Mouse (Mus musculus) mesoderm, embryonic 11.5 days (tissue): ENCODE measurements at regions not wholly inside any gene's neighbourhood (a gene's known extent, or its start where the extent isn't known, plus 50 kb on each side); places are given as distances from the start of the nearest gene placed in this dataset.

ENCODE experiments used
- DNase-seq: peaks from one replicate; pipeline ENCODE4 v3.0.0-alpha.2; 2012; ENCODE audit warnings: low read depth, low spot score

GRCm38 (mm10) chr11:55780011-55780410, 172.0 kb upstream of the Glra1 start:
- no peak for DNase-seq

- no peak for DNase-seq
Measured at GRCm38 (mm10) chr11:55773283-55773682, 165.3 kb upstream of the Glra1 start.

- no peak for DNase-seq
Measured at GRCm38 (mm10) chr11:55772538-55772937, 164.5 kb upstream of the Glra1 start.

- peak; percentile 31 for DNase-seq
Measured at GRCm38 (mm10) chr11:55772107-55772506, 164.1 kb upstream of the Glra1 start.

GRCm38 (mm10) chr11:55764846-55765245, 156.8 kb upstream of the Glra1 start:
- no peak for DNase-seq
